Mouse (Mus musculus) ES-Bruce4 (cell line): ENCODE results near the gene Vegfa.

Source experiments
- CTCF ChIP-seq: IDR thresholded peaks from one replicate; pipeline ENCODE4 v1.8.1; 2011; ENCODE audit warnings: low read depth, low read length
- EP300 ChIP-seq: IDR thresholded peaks from 2 replicates; pipeline ENCODE4 v1.6.1; 2011; ENCODE audit warnings: low read depth, low read length; ENCODE audit not compliant: insufficient read depth
- POLR2A ChIP-seq: IDR thresholded peaks from one replicate; pipeline ENCODE4 v1.8.1; 2011; ENCODE audit warnings: low read length; ENCODE audit not compliant: insufficient read depth

DNA sequence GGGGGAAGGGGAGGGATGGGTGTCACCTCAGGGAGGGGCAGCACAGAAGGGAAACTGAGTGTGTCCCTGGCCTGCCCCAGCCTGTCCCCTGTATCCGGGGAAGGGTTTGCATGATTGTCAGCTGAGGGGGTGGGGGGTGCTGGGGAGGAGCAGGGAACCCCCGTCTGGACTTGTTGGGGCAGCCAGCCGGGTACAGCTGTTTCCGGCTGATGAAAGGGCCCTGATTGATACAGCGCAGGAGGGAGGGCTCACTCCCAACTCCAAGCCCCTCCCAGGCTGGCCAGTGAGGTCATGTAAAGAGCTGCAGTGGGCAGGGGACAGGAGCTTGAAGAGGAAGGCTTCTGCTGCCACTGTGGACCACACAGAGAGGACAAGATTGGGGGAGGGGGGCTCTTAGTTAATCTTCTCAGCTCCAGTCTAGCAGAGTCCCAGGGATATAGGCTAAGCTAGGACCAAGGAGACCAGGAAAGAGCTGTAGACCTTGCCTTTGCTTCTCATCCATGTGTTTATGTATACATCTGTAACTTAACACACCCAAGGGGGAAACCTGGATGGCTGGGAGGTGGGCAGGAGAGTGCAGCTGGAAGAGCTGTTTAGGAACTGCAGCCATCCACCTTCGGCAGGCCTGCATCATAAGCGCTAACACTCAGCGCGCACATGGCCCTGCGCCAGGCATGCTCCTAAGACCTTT is 31.3 kb upstream of the Vegfa start:
- no peak for TF ChIP-seq CTCF
- no peak for TF ChIP-seq POLR2A
- TF ChIP-seq EP300 = no peak
